Mouse (Mus musculus): ENCODE data around the gene Coa4. TPM values are rescaled to one million over a fixed set of nuclear protein-coding genes. Genes with fewer than 3 reads are reported as not detected.
A peak's percentile ranks its signal among the peaks of the same experiment; 100 is the strongest.

Gene Coa4
- polyA plus RNA-seq, 2 experiments = 9.4 to 13.9 TPM

- H3K27ac ChIP-seq = no peak overlapping the region
- H3K27me3 ChIP-seq (ENCODE audit: control insufficient read depth, insufficient read depth, low read length) = no peaks in the 10 kb centered on the region
- ATAC-seq (ENCODE audit: insufficient read depth) (no peak), DNase-seq (ENCODE audit: low read depth in 3 of 3, low spot score in 3 of 3) (no peak)
- H3K9me3 ChIP-seq (ENCODE audit: control insufficient read depth, low read length) = no peaks in the 10 kb centered on the region
- H3K4me2 ChIP-seq (ENCODE audit: low read depth) = no peak overlapping the region
- TF ChIP-seq EP300 (IDR thresholded peaks at IDR 0.05; ENCODE audit: low read depth) = no peak
- TF ChIP-seq CTCF (IDR thresholded peaks at IDR 0.05; ENCODE audit: low read depth) = no peak
- no peak overlapping the region for H3K4me3 ChIP-seq (ENCODE audit: insufficient read depth in 1 of 2, low read depth in 2 of 2, low read length in 2 of 2)
- H3K36me3 ChIP-seq (replicated peaks; ENCODE audit: control insufficient read depth, insufficient read depth, low read depth) = no peaks in the 10 kb centered on the region
- H3K4me1 ChIP-seq (replicated peaks; ENCODE audit: control insufficient read depth in 2 of 2, insufficient read depth in 2 of 2, low read length in 1 of 2) = no peaks in the 10 kb centered on the region
- WGBS (ENCODE audit: insufficient replicate concordance) = 26% methylated on average over 8 of the region's 8 CpGs
- H3K9ac ChIP-seq (replicated peaks) = no peak overlapping the region
Measured at GRCm38 (mm10) chr7:100524669-100525068, 12.2 kb upstream of the Coa4 start.

GRCm38 (mm10) chr7:100530766-100531165 lies 6.1 kb upstream of the Coa4 start:
- WGBS (ENCODE audit: insufficient replicate concordance) = 79% methylated on average over 5 of the region's 5 CpGs
- Histone ChIP-seq H3K36me3 (replicated peaks; ENCODE audit: control insufficient read depth, insufficient read depth, low read depth) (no peaks in the 10 kb centered on the region), H3K4me2 (ENCODE audit: low read depth) (no peak overlapping the region), H3K27ac (no peak overlapping the region), H3K27me3 (ENCODE audit: control insufficient read depth, insufficient read depth, low read length) (no peaks in the 10 kb centered on the region), H3K9me3 (ENCODE audit: control insufficient read depth, low read length) (no peaks in the 10 kb centered on the region), H3K9ac (replicated peaks) (no peak overlapping the region), H3K4me1 (replicated peaks; ENCODE audit: control insufficient read depth in 2 of 2, insufficient read depth in 2 of 2, low read length in 1 of 2) (peaks cover 0 to 5% of the 10 kb centered on the region in 2 experiments; a peak in 2 of 4 replicates), H3K4me3 (ENCODE audit: insufficient read depth in 1 of 2, low read depth in 2 of 2, low read length in 2 of 2) (no peak overlapping the region)
- no peak for ATAC-seq (ENCODE audit: insufficient read depth)
- TF ChIP-seq CTCF (IDR thresholded peaks at IDR 0.05; ENCODE audit: low read depth) (no peak), EP300 (IDR thresholded peaks at IDR 0.05; ENCODE audit: low read depth) (no peak)
- DNase-seq (ENCODE audit: low read depth in 3 of 3, low spot score in 3 of 3) = no peak

GRCm38 (mm10) chr7:100533503-100533902 lies 3.4 kb upstream of the Coa4 start:
- Histone ChIP-seq H3K9ac (replicated peaks) (no peak overlapping the region), H3K27me3 (ENCODE audit: control insufficient read depth, insufficient read depth, low read length) (no peaks in the 10 kb centered on the region), H3K27ac (no peak overlapping the region), H3K36me3 (replicated peaks; ENCODE audit: control insufficient read depth, insufficient read depth, low read depth) (no peaks in the 10 kb centered on the region), H3K4me3 (ENCODE audit: insufficient read depth in 1 of 2, low read depth in 2 of 2, low read length in 2 of 2) (no peak overlapping the region; a peak in 1 of 4 replicates), H3K4me1 (replicated peaks; ENCODE audit: control insufficient read depth in 2 of 2, insufficient read depth in 2 of 2, low read length in 1 of 2) (peaks cover 7 to 14% of the 10 kb centered on the region in 2 experiments; a peak in 3 of 4 replicates), H3K9me3 (ENCODE audit: control insufficient read depth, low read length) (no peaks in the 10 kb centered on the region), H3K4me2 (ENCODE audit: low read depth) (peak overlapping the region; percentile 45; the same call in 1 of the 2 replicates)
- WGBS (ENCODE audit: insufficient replicate concordance) = 49% methylated on average over 2 of the region's 2 CpGs
- no peak for TF ChIP-seq CTCF (IDR thresholded peaks at IDR 0.05; ENCODE audit: low read depth)
- no peak for TF ChIP-seq EP300 (IDR thresholded peaks at IDR 0.05; ENCODE audit: low read depth)
- DNase-seq (ENCODE audit: low read depth in 3 of 3, low spot score in 3 of 3) = no peak
- no peak for ATAC-seq (ENCODE audit: insufficient read depth)

GRCm38 (mm10) chr7:100534216-100534615 lies 2.7 kb upstream of the Coa4 start:
- Histone ChIP-seq H3K4me3 (ENCODE audit: insufficient read depth in 1 of 2, low read depth in 2 of 2, low read length in 2 of 2) (no peak overlapping the region), H3K27ac (no peak overlapping the region), H3K4me2 (ENCODE audit: low read depth) (no peak overlapping the region), H3K27me3 (ENCODE audit: control insufficient read depth, insufficient read depth, low read length) (no peaks in the 10 kb centered on the region), H3K9me3 (ENCODE audit: control insufficient read depth, low read length) (no peaks in the 10 kb centered on the region), H3K9ac (replicated peaks) (no peak overlapping the region), H3K4me1 (replicated peaks; ENCODE audit: control insufficient read depth in 2 of 2, insufficient read depth in 2 of 2, low read length in 1 of 2) (peaks cover 7 to 14% of the 10 kb centered on the region in 2 experiments; a peak in 3 of 4 replicates), H3K36me3 (replicated peaks; ENCODE audit: control insufficient read depth, insufficient read depth, low read depth) (peaks cover 2% of the 10 kb centered on the region; the same call in 1 of the 2 replicates)
- TF ChIP-seq CTCF (IDR thresholded peaks at IDR 0.05; ENCODE audit: low read depth) (no peak), EP300 (IDR thresholded peaks at IDR 0.05; ENCODE audit: low read depth) (no peak)
- WGBS (ENCODE audit: insufficient replicate concordance) = 59% methylated on average over 3 of the region's 3 CpGs
- ATAC-seq (ENCODE audit: insufficient read depth) = no peak
- no peak for DNase-seq (ENCODE audit: low read depth in 3 of 3, low spot score in 3 of 3)

- DNase-seq (ENCODE audit: low read depth in 3 of 3, low spot score in 3 of 3) = no peak
- no peak overlapping the region; a peak in 1 of 4 replicates for H3K4me3 ChIP-seq (ENCODE audit: insufficient read depth in 1 of 2, low read depth in 2 of 2, low read length in 2 of 2)
- no peak overlapping the region for H3K9ac ChIP-seq (replicated peaks)
- no peak for ATAC-seq (ENCODE audit: insufficient read depth)
- no peak overlapping the region for H3K27ac ChIP-seq
- TF ChIP-seq EP300 (IDR thresholded peaks at IDR 0.05; ENCODE audit: low read depth) = no peak
- no peak for TF ChIP-seq CTCF (IDR thresholded peaks at IDR 0.05; ENCODE audit: low read depth)
- no peaks in the 10 kb centered on the region for H3K9me3 ChIP-seq (ENCODE audit: control insufficient read depth, low read length)
- H3K4me2 ChIP-seq (ENCODE audit: low read depth) = peak overlapping the region; percentile 88
- H3K27me3 ChIP-seq (ENCODE audit: control insufficient read depth, insufficient read depth, low read length) = no peaks in the 10 kb centered on the region
- peaks cover 7 to 14% of the 10 kb centered on the region in 2 experiments; a peak in 3 of 4 replicates for H3K4me1 ChIP-seq (replicated peaks; ENCODE audit: control insufficient read depth in 2 of 2, insufficient read depth in 2 of 2, low read length in 1 of 2)
- peaks cover 5% of the 10 kb centered on the region; the same call in 1 of the 2 replicates for H3K36me3 ChIP-seq (replicated peaks; ENCODE audit: control insufficient read depth, insufficient read depth, low read depth)
- WGBS (ENCODE audit: insufficient replicate concordance) = 33% methylated on average over 2 of the region's 2 CpGs
Measured at GRCm38 (mm10) chr7:100535831-100536230, 1.0 kb upstream of the Coa4 start.
